Mouse (Mus musculus) intestine, embryonic 14.5 days (tissue): ENCODE measurements around the gene Aspg. TPM values are rescaled to one million over a fixed set of nuclear protein-coding genes. Genes with fewer than 3 reads are reported as not detected.

ENCODE experiments used
- ATAC-seq: fragments of 200-750 bp; cut with Nextera tagmentation; replicated peaks from 2 replicates; pipeline ENCODE4 v1.8.0; 2017; ENCODE audit warnings: low read depth, moderate number of reproducible peaks, moderate TSS enrichment, moderate library complexity; ENCODE audit not compliant: low FRiP score, low TSS enrichment
- DNase-seq: peaks from one replicate; pipeline ENCODE4 v3.0.0-alpha.2; 2018; ENCODE audit warnings: low spot score
- H3K27ac ChIP-seq: fragments of 300-500 bp; sonication (generic); 2 replicates; pipeline ENCODE4 v1.5.1; 2014; ENCODE audit warnings: low read depth, mild to moderate bottlenecking, control low read depth
- H3K27me3 ChIP-seq: fragments of 300-500 bp; sonication (generic); replicated peaks from 2 replicates; pipeline ENCODE4 v1.6.1; 2014; ENCODE audit warnings: low read length, control low read depth; ENCODE audit not compliant: control insufficient read depth, insufficient read depth
- H3K36me3 ChIP-seq: fragments of 300-500 bp; sonication (generic); 2 replicates; pipeline ENCODE4 v1.6.1; 2014; ENCODE audit warnings: low read length, control low read depth; ENCODE audit not compliant: control insufficient read depth, insufficient read depth
- H3K4me1 ChIP-seq: fragments of 300-500 bp; sonication (generic); replicated peaks from 2 replicates; pipeline ENCODE4 v1.6.1; 2014; ENCODE audit warnings: low read length, control low read depth, mixed read lengths; ENCODE audit not compliant: control insufficient read depth, insufficient read depth
- H3K4me2 ChIP-seq: fragments of 300-500 bp; sonication (generic); 2 replicates; pipeline ENCODE4 v1.6.1; 2014; ENCODE audit warnings: low read length
- H3K4me3 ChIP-seq: fragments of 300-500 bp; sonication (generic); 2 replicates; pipeline ENCODE4 v1.5.1; 2014; ENCODE audit warnings: low read depth, low read length, control low read depth, mixed read lengths
- H3K9ac ChIP-seq: fragments of 300-500 bp; sonication (generic); 2 replicates; pipeline ENCODE4 v1.6.1; 2014; ENCODE audit warnings: mild to moderate bottlenecking, low read length
- H3K9me3 ChIP-seq: fragments of 300-500 bp; sonication (generic); 2 replicates; pipeline ENCODE4 v1.6.1; 2016; ENCODE audit warnings: low read length, control low read depth; ENCODE audit not compliant: control insufficient read depth
- WGBS: fragments of 180-500 bp; shearing (Covaris S2); extraction: QIAGEN DNeasy Blood & Tissue Kit; methylation state at CpG from one replicate; pipeline ENCODE4 v1.1.7; 2014; 5-methylcytosine and 5-hydroxymethylcytosine counted together
- polyA plus RNA-seq: library from polyadenylated mRNA; unstranded; fragments of >200 nt; fragmentation: Nextera tagmentation; extraction: Ambion mirVana; gene quantifications from 2 replicates; pipeline ENCODE4 v1.2.1, GENCODE M21; 2014

Gene Aspg
- polyA plus RNA-seq, 1 experiment from 2014 or later = 16.9 TPM

- Histone ChIP-seq H3K36me3 (no peaks in the 10 kb centered on the region), H3K4me2 (0 out of 2 replicates have a peak overlapping the region, but pooled peaks have one; percentile 1), H3K27me3 (no peaks in the 10 kb centered on the region), H3K4me3 (no peak overlapping the region), H3K9me3 (no peaks in the 10 kb centered on the region), H3K9ac (no peak overlapping the region), H3K27ac (no peak overlapping the region), H3K4me1 (peaks cover 9% of the 10 kb centered on the region)
- ATAC-seq (no peak), DNase-seq (no peak)
- 70% methylated on average over 11 of the region's 11 CpGs for WGBS
Observed at GRCm38 (mm10) chr12:112108696-112109445, 2.4 kb downstream of the Aspg start.

DNA sequence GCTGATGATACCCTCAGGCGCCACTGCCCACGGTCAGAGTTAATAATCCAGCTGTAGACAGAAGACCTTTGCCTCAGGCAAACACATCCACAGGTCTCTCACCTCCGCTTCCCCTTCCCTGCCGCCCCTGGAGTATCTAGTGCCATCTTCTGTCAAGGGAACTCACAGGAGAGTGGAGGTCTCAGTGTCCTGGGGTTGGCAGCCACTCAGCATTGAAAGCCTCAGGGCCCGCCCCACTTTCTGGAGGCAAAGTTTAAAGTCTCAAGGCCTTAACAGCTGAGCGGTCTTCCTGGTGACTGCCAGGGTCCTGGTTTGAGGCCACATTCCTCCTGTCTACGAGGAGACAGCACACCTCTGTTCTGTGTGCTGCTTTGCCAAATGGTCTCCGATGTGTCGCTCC lies 3.2 kb downstream of the Aspg start:
- Histone ChIP-seq H3K27me3 (no peaks in the 10 kb centered on the region), H3K4me1 (peaks cover 9% of the 10 kb centered on the region), H3K9me3 (no peaks in the 10 kb centered on the region), H3K27ac (no peak overlapping the region), H3K4me3 (no peak overlapping the region), H3K36me3 (no peaks in the 10 kb centered on the region), H3K9ac (no peak overlapping the region), H3K4me2 (no peak overlapping the region)
- WGBS = 78% methylated on average over 9 of the region's 9 CpGs
- DNase-seq = no peak
- no peak for ATAC-seq

- peaks cover 6% of the 10 kb centered on the region for H3K4me1 ChIP-seq
- H3K9me3 ChIP-seq = no peaks in the 10 kb centered on the region
- DNase-seq (no peak), ATAC-seq (no peak)
- no peak overlapping the region for H3K4me2 ChIP-seq
- H3K4me3 ChIP-seq = no peak overlapping the region
- no peak overlapping the region for H3K27ac ChIP-seq
- WGBS = 88% methylated on average over 5 of the region's 5 CpGs
- H3K9ac ChIP-seq = no peak overlapping the region
- H3K36me3 ChIP-seq = no peaks in the 10 kb centered on the region
- H3K27me3 ChIP-seq = no peaks in the 10 kb centered on the region
Observed at GRCm38 (mm10) chr12:112111323-112111722, 4.8 kb downstream of the Aspg start.

- WGBS = 89% methylated on average over 6 of the region's 6 CpGs
- Histone ChIP-seq H3K36me3 (no peaks in the 10 kb centered on the region), H3K9me3 (no peaks in the 10 kb centered on the region), H3K27ac (no peak overlapping the region), H3K4me2 (no peak overlapping the region), H3K4me3 (no peak overlapping the region), H3K4me1 (no peaks in the 10 kb centered on the region; the same call in 1 of the 2 replicates), H3K27me3 (no peaks in the 10 kb centered on the region), H3K9ac (no peak overlapping the region)
- DNase-seq = no peak
- ATAC-seq = no peak
Observed at GRCm38 (mm10) chr12:112112235-112112634, 5.8 kb downstream of the Aspg start.

- ATAC-seq (peak; percentile 24), DNase-seq (no peak)
- no peaks in the 10 kb centered on the region for H3K9me3 ChIP-seq
- H3K27me3 ChIP-seq = no peaks in the 10 kb centered on the region
- WGBS = 21% methylated on average over 13 of the region's 13 CpGs
- H3K9ac ChIP-seq = no peak overlapping the region
- no peaks in the 10 kb centered on the region; the same call in 1 of the 2 replicates for H3K4me1 ChIP-seq
- H3K4me3 ChIP-seq = no peak overlapping the region
- H3K27ac ChIP-seq = no peak overlapping the region
- no peak overlapping the region for H3K4me2 ChIP-seq
- H3K36me3 ChIP-seq = no peaks in the 10 kb centered on the region
Observed at GRCm38 (mm10) chr12:112112686-112113396, 6.4 kb downstream of the Aspg start.

DNA sequence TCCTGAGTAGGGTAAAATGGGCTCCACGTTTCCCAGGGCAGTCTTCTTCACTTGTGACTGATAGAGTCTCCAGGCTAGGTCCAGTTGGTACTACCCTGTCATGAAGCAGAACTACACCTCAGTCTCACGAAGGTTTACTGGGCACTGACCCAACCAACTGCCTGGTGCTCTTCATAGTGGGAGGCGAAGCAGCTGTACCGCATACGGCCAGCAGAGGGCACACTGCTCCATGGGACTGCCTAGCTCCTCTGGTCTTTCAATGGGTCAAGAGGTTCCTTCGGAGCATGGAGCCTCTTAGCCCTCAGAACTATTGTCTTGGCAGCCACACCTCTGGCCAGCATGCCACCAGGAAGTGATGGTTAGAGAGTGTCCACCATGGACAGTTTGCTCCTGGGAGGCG lies 7.2 kb downstream of the Aspg start:
- WGBS = 15% methylated on average over 7 of the region's 7 CpGs
- Histone ChIP-seq H3K4me3 (no peak overlapping the region), H3K9ac (no peak overlapping the region), H3K36me3 (no peaks in the 10 kb centered on the region), H3K27ac (no peak overlapping the region), H3K4me1 (no peaks in the 10 kb centered on the region; the same call in 1 of the 2 replicates), H3K4me2 (no peak overlapping the region), H3K27me3 (no peaks in the 10 kb centered on the region), H3K9me3 (no peaks in the 10 kb centered on the region)
- ATAC-seq (no peak; the same call in 1 of the 2 replicates), DNase-seq (peak; percentile 95)

DNA sequence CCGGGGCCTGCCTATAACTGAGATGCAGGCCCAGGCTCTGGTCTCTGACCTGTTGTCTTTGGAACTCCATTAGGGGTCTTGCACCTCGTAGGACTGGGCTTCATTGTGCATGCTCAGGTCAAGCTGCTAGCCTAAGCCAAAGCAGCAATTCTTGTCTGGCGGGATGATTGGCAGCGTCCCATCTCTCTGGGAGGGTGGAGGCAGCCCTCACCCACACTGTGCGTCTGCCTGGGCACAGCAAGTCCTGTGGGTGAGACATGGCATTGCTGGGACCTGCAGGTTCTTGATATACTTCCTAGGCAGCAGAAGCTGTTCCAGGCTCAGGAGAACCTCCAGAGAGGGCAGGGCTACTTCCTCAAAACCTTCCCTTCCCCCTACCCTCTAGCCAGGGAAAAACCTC lies 10.5 kb downstream of the Aspg start:
- Histone ChIP-seq H3K4me1 (no peaks in the 10 kb centered on the region; the same call in 1 of the 2 replicates), H3K27me3 (no peaks in the 10 kb centered on the region), H3K27ac (no peak overlapping the region), H3K9ac (no peak overlapping the region), H3K36me3 (no peaks in the 10 kb centered on the region), H3K9me3 (no peaks in the 10 kb centered on the region), H3K4me3 (no peak overlapping the region), H3K4me2 (no peak overlapping the region)
- no peak for DNase-seq
- ATAC-seq = no peak
- WGBS = 82% methylated on average over 5 of the region's 5 CpGs

- DNase-seq (no peak), ATAC-seq (peak; percentile 42; the same call in 1 of the 2 replicates)
- WGBS = 72% methylated on average over 7 of the region's 7 CpGs
- Histone ChIP-seq H3K4me2 (no peak overlapping the region), H3K9ac (no peak overlapping the region), H3K9me3 (no peaks in the 10 kb centered on the region), H3K36me3 (no peaks in the 10 kb centered on the region), H3K27ac (no peak overlapping the region), H3K4me1 (no peaks in the 10 kb centered on the region; the same call in 1 of the 2 replicates), H3K4me3 (no peak overlapping the region), H3K27me3 (no peaks in the 10 kb centered on the region)
Observed at GRCm38 (mm10) chr12:112117649-112118048, 11.2 kb downstream of the Aspg start.
